Mouse (Mus musculus): ENCODE measurements around the gene Gm8909. TPM values are rescaled to one million over a fixed set of nuclear protein-coding genes. Genes with fewer than 3 reads are reported as not detected.
"Not testable (repeated sequence)": the region's sequence is repeated elsewhere in the genome, so short reads cannot be mapped to it uniquely, and the experiment has no call there.

Gm8909 gene
- polyA plus RNA-seq, 1 experiment from 2014 or later = not detected

DNA sequence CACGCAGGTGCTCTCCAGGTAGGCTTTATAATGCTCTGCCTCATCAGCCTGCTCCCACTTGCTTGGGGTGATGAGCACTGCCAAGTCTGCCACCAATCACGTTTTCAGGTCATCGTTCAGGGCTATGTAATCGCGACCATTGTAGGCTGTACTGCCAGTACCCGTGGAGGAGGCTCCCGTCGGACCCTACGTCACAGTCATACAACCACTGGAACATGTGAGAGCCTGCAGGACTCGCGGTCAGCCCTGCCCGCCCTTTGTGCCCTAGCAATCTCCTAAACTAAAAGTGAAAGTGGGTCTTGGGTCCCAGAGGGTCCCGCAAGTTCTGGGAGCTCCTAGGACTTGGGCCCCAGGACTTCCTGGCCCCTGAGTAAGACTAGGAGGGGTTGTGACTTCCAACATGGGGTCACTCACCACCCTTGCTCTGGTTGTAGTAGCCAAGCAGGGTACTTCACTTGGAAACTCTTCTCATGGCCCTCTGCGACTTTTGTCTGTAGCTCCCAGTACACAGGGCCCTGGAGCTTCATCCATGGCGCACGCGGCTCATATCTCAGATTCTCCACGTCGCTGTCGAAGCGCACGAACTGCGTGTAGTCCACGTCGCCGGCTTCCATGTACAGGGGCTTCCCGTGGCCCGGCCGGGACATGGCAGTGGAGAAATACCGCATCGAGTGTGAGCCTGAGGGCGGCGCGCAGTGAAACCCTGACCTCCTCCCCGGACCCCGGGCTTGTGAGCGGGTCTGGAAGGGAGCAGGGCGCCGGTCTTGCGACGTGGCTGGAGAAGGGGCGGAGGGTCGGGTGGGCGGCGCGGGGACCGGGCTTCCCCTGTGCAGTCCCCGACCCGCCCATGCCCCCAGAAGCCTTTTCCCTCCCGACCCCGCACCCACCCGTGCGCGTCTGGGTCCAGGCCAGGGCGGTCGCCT, 6.9 kb downstream of the Gm8909 start:
- Histone ChIP-seq H3K4me2 (ENCODE audit: low read length) (peak overlapping the region; percentile 49), H3K4me1 (ENCODE audit: control insufficient read depth in 2 of 2, insufficient read depth in 2 of 2, low read length in 2 of 2) (no peaks in the 10 kb centered on the region; a peak in 1 of 4 replicates), H3K9ac (ENCODE audit: low read length) (no peak overlapping the region), H3K4me3 (ENCODE audit: control insufficient read depth in 1 of 2, insufficient read depth in 1 of 2, low read depth in 1 of 2, low read length in 2 of 2) (peak overlapping the region; percentile 6 to 25; a peak in 3 of 4 replicates), H3K36me3 (ENCODE audit: control insufficient read depth, insufficient read depth, low read length) (no peaks in the 10 kb centered on the region), H3K27ac (replicated peaks in 1 of 2; ENCODE audit: control insufficient read depth in 1 of 2, insufficient read depth in 1 of 2, low read depth in 2 of 2, low read length in 2 of 2) (no peak overlapping the region), H3K9me3 (ENCODE audit: control insufficient read depth, low read length) (no peaks in the 10 kb centered on the region), H3K27me3 (ENCODE audit: control insufficient read depth, insufficient read depth, low read length) (peaks cover 76% of the 10 kb centered on the region)
- WGBS = 2% methylated on average over 53 of the region's 56 CpGs
- no peak for ATAC-seq (ENCODE audit: insufficient number of reproducible peaks, insufficient read depth, low FRiP score, low read depth)

DNA sequence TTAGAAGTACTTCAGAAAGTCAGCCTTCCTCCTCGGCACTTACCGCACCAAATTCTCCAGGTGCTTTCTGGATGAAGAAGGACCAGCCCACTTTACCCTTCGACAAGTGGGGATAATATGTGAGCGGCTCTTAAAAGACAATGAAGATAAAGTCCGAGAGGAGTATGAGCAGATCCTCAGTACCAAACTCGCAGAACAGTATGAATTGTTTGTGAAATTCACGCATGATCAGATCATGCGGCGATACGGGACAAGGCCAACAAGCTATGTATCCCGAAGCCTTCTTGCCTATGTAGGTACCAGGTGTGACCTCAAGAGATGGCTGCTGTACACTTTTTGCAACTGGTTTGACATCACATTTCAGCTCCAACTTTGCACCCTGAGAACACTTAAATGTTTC, 10.1 kb downstream of the Gm8909 start:
- not testable (repeated sequence) for ATAC-seq (ENCODE audit: insufficient number of reproducible peaks, insufficient read depth, low FRiP score, low read depth); H3K9me3 ChIP-seq (ENCODE audit: control insufficient read depth, low read length); H3K36me3 ChIP-seq (ENCODE audit: control insufficient read depth, insufficient read depth, low read length); H3K4me1 ChIP-seq (ENCODE audit: control insufficient read depth in 2 of 2, insufficient read depth in 2 of 2, low read length in 2 of 2); H3K27ac ChIP-seq (replicated peaks in 1 of 2; ENCODE audit: control insufficient read depth in 1 of 2, insufficient read depth in 1 of 2, low read depth in 2 of 2, low read length in 2 of 2); H3K9ac ChIP-seq (ENCODE audit: low read length)
- peak overlapping the region; percentile 31 to 40 for H3K4me3 ChIP-seq (ENCODE audit: control insufficient read depth in 1 of 2, insufficient read depth in 1 of 2, low read depth in 1 of 2, low read length in 2 of 2)
- H3K27me3 ChIP-seq (ENCODE audit: control insufficient read depth, insufficient read depth, low read length) = peaks cover 71% of the 10 kb centered on the region
- H3K4me2 ChIP-seq (ENCODE audit: low read length) = peak overlapping the region; percentile 64
- WGBS = 13% methylated on average over 11 of the region's 11 CpGs

DNA sequence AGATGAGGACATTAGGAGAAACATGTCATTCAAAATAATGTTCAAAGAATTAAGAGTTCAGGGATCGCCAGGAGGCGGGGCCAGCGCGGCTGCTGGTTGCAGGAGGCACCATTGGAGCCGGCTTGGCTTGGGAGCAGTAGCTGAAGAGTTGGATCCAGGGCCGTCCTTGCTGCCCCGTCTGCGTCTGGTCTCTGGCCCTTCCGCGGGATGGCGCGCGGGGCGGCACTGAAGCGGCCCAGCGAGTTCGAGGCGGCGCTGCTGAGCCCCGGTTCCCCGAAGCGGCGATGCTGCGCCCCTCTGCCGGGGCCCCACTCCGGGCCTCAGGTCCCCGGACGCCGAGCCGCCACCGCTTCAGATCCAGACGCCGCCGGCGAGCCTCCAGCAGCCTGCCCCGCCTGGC, 10.6 kb downstream of the Gm8909 start:
- not testable (repeated sequence) for H3K9ac ChIP-seq (ENCODE audit: low read length); H3K4me1 ChIP-seq (ENCODE audit: control insufficient read depth in 2 of 2, insufficient read depth in 2 of 2, low read length in 2 of 2); H3K36me3 ChIP-seq (ENCODE audit: control insufficient read depth, insufficient read depth, low read length); H3K27ac ChIP-seq (replicated peaks in 1 of 2; ENCODE audit: control insufficient read depth in 1 of 2, insufficient read depth in 1 of 2, low read depth in 2 of 2, low read length in 2 of 2); ATAC-seq (ENCODE audit: insufficient number of reproducible peaks, insufficient read depth, low FRiP score, low read depth); H3K9me3 ChIP-seq (ENCODE audit: control insufficient read depth, low read length)
- H3K4me2 ChIP-seq (ENCODE audit: low read length) = peak overlapping the region; percentile 64
- peak overlapping the region; percentile 31 to 40 for H3K4me3 ChIP-seq (ENCODE audit: control insufficient read depth in 1 of 2, insufficient read depth in 1 of 2, low read depth in 1 of 2, low read length in 2 of 2)
- under 1% methylated on average over 36 of the region's 36 CpGs for WGBS
- peaks cover 68% of the 10 kb centered on the region for H3K27me3 ChIP-seq (ENCODE audit: control insufficient read depth, insufficient read depth, low read length)

DNA sequence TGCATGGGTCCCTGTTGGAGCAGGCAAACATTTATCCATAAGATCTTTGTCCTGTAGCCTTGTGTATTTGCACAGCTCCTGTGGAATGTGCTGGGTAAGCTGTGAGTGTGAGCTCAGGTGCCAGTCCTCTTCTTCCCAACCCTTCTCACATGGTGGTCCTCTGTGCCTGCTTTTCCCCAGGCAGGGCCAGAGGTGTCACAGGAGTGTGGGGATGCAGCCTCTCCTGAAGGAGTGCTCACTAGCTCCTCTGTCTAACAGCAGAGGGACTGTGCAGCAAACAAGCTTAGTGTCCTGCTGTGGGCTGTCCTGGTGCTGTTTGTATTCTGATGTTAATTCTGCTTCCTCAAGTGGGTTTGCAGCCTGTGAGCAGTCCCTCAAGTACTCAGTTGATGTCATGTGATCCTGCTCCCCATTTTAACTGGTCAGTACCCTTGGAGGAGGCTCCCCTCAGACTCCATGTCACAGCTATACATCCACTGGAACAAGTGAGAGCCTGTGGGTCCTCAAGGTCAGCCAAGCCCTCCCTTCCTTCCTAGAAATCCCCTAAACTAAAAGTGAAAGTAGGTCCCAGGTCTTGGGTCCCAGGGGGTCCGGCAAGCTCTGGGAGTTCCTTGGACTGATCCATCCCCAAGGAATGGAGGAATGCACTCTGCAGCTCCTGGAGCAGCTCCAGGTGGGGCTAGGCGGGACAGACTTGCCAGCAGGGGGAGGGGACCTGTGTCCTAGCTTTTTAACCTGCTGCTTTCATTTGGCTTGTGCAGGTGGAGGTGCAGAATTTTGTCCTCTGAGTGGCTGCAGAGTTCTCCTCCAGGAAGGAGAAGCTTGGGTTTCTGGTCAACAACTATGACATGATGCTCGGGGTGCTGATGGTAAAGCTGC, 13.8 kb downstream of the Gm8909 start:
- H3K4me3 ChIP-seq (ENCODE audit: control insufficient read depth in 1 of 2, insufficient read depth in 1 of 2, low read depth in 1 of 2, low read length in 2 of 2) = no peak overlapping the region
- H3K36me3 ChIP-seq (ENCODE audit: control insufficient read depth, insufficient read depth, low read length) = no peaks in the 10 kb centered on the region
- no peaks in the 10 kb centered on the region for H3K4me1 ChIP-seq (ENCODE audit: control insufficient read depth in 2 of 2, insufficient read depth in 2 of 2, low read length in 2 of 2)
- no peak overlapping the region for H3K9ac ChIP-seq (ENCODE audit: low read length)
- H3K9me3 ChIP-seq (ENCODE audit: control insufficient read depth, low read length) = no peaks in the 10 kb centered on the region
- WGBS = 24% methylated on average over 3 of the region's 3 CpGs
- H3K27ac ChIP-seq (replicated peaks in 1 of 2; ENCODE audit: control insufficient read depth in 1 of 2, insufficient read depth in 1 of 2, low read depth in 2 of 2, low read length in 2 of 2) = no peak overlapping the region
- ATAC-seq (ENCODE audit: insufficient number of reproducible peaks, insufficient read depth, low FRiP score, low read depth) = no peak
- peaks cover 50% of the 10 kb centered on the region for H3K27me3 ChIP-seq (ENCODE audit: control insufficient read depth, insufficient read depth, low read length)
- H3K4me2 ChIP-seq (ENCODE audit: low read length) = no peak overlapping the region

DNA sequence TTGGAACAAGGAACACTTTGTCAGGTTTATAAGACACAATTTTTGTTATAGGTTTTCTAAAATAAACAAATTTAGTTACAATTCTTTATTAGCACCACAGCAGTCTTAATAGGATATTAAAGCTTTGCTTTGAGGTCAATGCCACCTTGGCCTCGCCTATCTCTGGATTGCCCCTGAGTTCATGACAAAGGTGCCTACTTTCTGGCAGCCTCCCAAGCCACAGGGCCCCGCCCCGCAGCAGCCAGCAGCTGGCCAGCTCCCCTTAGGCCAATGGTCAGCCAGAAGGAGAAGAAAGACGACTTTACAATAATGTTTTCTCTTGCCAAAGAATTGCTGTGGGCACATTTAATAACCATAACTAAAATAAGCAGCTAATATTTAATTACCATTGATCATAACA, 17.1 kb downstream of the Gm8909 start:
- not testable (repeated sequence) for H3K36me3 ChIP-seq (ENCODE audit: control insufficient read depth, insufficient read depth, low read length); H3K27ac ChIP-seq (replicated peaks in 1 of 2; ENCODE audit: control insufficient read depth in 1 of 2, insufficient read depth in 1 of 2, low read depth in 2 of 2, low read length in 2 of 2); H3K4me2 ChIP-seq (ENCODE audit: low read length); H3K4me3 ChIP-seq (ENCODE audit: control insufficient read depth in 1 of 2, insufficient read depth in 1 of 2, low read depth in 1 of 2, low read length in 2 of 2); H3K4me1 ChIP-seq (ENCODE audit: control insufficient read depth in 2 of 2, insufficient read depth in 2 of 2, low read length in 2 of 2); ATAC-seq (ENCODE audit: insufficient number of reproducible peaks, insufficient read depth, low FRiP score, low read depth); H3K9me3 ChIP-seq (ENCODE audit: control insufficient read depth, low read length); H3K9ac ChIP-seq (ENCODE audit: low read length)
- 48% methylated on average over 4 of the region's 4 CpGs for WGBS
- peaks cover 48% of the 10 kb centered on the region for H3K27me3 ChIP-seq (ENCODE audit: control insufficient read depth, insufficient read depth, low read length)

DNA sequence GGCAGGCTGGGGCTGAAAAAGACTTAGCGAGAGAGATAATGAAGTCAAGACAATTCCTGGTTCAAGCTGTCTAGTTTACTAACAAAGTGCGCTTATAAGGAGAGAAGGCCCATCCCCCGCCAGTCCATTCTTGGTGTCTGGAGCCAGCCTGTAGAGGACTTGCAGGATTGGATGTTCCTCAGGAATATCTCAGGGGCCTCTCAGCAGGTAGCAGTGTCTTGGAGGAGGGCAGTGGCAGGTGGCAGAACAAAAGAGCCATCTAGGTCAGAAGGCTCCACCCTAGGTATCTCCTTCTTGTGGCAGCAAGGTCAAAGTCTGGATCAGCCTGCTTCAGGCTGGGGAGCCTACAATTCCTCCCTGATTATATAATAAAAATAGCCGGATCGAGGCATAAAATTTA, 19.9 kb downstream of the Gm8909 start:
- 77% methylated on average over 5 of the region's 5 CpGs for WGBS
- ATAC-seq (ENCODE audit: insufficient number of reproducible peaks, insufficient read depth, low FRiP score, low read depth); H3K9me3 ChIP-seq (ENCODE audit: control insufficient read depth, low read length); H3K36me3 ChIP-seq (ENCODE audit: control insufficient read depth, insufficient read depth, low read length); H3K4me3 ChIP-seq (ENCODE audit: control insufficient read depth in 1 of 2, insufficient read depth in 1 of 2, low read depth in 1 of 2, low read length in 2 of 2); H3K4me2 ChIP-seq (ENCODE audit: low read length); H3K4me1 ChIP-seq (ENCODE audit: control insufficient read depth in 2 of 2, insufficient read depth in 2 of 2, low read length in 2 of 2); H3K27ac ChIP-seq (replicated peaks in 1 of 2; ENCODE audit: control insufficient read depth in 1 of 2, insufficient read depth in 1 of 2, low read depth in 2 of 2, low read length in 2 of 2); H3K9ac ChIP-seq (ENCODE audit: low read length): not testable (repeated sequence)
- peaks cover 47% of the 10 kb centered on the region for H3K27me3 ChIP-seq (ENCODE audit: control insufficient read depth, insufficient read depth, low read length)

DNA sequence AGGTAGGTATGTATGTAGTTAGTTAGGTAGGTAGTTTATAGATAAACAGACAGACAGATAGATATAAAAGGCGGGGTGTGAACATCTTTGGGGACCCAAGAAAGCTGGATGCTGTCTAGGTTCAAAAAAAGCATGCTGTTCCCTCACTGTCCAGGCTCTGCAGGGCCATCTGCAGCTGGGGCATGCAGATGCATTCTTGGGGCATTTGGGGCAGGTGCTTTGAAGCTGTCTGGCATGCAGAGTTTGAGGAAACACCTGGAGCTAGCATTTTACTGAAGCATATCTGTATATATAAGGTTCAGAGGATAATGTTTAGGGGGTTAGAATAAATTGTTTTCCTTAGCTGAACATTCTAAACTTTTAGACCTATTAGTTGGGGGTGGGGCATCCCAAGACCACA, 21.4 kb downstream of the Gm8909 start:
- H3K4me2 ChIP-seq (ENCODE audit: low read length); H3K36me3 ChIP-seq (ENCODE audit: control insufficient read depth, insufficient read depth, low read length); H3K4me1 ChIP-seq (ENCODE audit: control insufficient read depth in 2 of 2, insufficient read depth in 2 of 2, low read length in 2 of 2); H3K4me3 ChIP-seq (ENCODE audit: control insufficient read depth in 1 of 2, insufficient read depth in 1 of 2, low read depth in 1 of 2, low read length in 2 of 2); H3K9me3 ChIP-seq (ENCODE audit: control insufficient read depth, low read length); ATAC-seq (ENCODE audit: insufficient number of reproducible peaks, insufficient read depth, low FRiP score, low read depth); H3K27ac ChIP-seq (replicated peaks in 1 of 2; ENCODE audit: control insufficient read depth in 1 of 2, insufficient read depth in 1 of 2, low read depth in 2 of 2, low read length in 2 of 2); H3K9ac ChIP-seq (ENCODE audit: low read length): not testable (repeated sequence)
- peaks cover 47% of the 10 kb centered on the region for H3K27me3 ChIP-seq (ENCODE audit: control insufficient read depth, insufficient read depth, low read length)
- WGBS = 56% methylated on average over 1 of the region's 1 CpGs
